Mouse (Mus musculus): ENCODE results near the gene Ugt1a6b. TPM values are rescaled to one million over a fixed set of nuclear protein-coding genes. Genes with fewer than 3 reads are reported as not detected.

The Ugt1a6b gene
- total RNA-seq, 2 experiments from 2014 or later, result 0.81 to 0.87 TPM

- no peak for DNase-seq
Observed at GRCm38 (mm10) chr1:88240072-88240471, 137.0 kb downstream of the Ugt1a6b start.

GRCm38 (mm10) chr1:88240579-88240978, 137.5 kb downstream of the Ugt1a6b start:
- no peak for DNase-seq

GRCm38 (mm10) chr1:88243861-88244260, 140.8 kb downstream of the Ugt1a6b start:
- DNase-seq, result no peak

DNA sequence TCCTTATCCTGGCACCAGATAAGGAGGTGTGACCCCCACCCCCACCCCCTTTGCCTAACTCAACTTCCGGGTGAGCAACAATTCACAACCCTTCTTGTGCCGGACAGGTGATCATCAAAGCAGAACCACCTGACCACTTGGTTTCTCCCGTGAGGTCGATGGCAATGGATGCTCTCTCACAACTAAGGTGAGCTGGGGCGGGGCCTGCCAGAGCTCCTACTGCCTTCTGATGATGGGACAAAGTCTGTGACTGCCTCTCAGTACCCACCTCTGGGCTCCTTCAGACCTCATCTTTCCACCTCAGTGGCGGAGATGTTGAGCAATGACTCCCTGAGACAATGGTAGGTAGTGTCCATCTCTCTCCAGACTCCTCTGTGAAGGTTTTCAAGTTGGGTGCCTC, 142.8 kb downstream of the Ugt1a6b start:
- no peak for DNase-seq

DNA sequence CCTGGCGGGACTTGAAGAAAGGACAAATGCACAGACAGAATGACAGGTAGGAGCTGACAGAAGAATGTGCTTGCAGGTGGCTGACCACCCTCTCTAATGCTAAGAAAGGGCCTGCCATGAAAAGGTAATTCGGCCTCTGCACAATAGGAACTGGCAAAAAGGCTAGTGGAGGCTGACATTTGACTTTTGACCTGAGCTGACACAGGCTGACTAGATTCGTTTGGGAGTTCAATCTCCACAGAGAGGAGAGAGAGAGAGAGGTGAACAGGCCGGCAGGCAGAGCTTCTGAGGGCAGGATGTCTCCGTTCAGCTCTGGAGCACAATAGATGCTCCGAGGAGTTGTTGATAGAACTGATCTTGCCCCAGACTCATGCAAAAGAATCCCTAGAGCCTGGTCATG, 143.3 kb downstream of the Ugt1a6b start:
- DNase-seq, result no peak

GRCm38 (mm10) chr1:88247660-88248059, 144.6 kb downstream of the Ugt1a6b start:
- no peak for DNase-seq

- no peak for DNase-seq
Observed at GRCm38 (mm10) chr1:88248658-88249057, 145.6 kb downstream of the Ugt1a6b start.

GRCm38 (mm10) chr1:88249596-88249995, 146.5 kb downstream of the Ugt1a6b start:
- DNase-seq, result no peak

DNA sequence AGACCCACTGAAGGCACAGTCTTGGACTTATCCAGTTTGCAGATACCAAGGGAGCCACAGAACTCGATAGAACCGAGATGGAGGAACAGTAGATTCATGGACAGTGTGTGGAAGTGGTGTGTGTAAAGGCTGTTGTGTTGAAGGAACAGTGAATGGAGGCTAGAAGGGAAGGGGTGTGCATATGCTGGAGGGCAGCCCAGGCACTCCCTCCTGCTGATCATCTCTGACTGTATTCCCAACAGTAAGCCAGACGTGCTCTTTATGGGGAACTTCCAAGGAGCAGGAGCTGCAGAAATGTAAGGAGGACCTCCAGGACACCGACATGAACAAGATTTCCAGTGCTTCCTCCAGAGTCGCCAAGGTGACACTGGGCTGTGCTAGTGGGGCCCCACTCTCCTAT, 147.0 kb downstream of the Ugt1a6b start:
- no peak for DNase-seq

GRCm38 (mm10) chr1:88253106-88253505, 150.1 kb downstream of the Ugt1a6b start:
- no peak for DNase-seq

DNA sequence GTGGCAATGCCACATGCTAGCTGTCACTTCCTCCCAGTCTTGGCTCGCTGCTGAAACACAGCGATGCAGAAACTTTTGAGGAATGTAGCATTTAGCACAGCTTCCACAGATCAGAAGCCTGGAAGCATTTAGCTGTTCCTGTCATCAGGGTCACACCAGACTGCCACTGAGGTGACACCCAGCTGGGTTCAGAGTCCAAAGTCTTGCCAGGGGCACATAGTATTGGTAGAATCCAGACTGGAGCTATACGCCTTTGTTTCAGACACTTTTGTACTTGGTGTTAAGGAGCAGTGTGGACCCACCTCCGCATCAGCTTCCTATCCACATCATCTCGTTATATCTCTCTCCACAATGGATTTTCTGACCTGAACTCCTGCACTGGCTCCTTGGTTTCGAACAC, 150.5 kb downstream of the Ugt1a6b start:
- DNase-seq, result no peak

DNA sequence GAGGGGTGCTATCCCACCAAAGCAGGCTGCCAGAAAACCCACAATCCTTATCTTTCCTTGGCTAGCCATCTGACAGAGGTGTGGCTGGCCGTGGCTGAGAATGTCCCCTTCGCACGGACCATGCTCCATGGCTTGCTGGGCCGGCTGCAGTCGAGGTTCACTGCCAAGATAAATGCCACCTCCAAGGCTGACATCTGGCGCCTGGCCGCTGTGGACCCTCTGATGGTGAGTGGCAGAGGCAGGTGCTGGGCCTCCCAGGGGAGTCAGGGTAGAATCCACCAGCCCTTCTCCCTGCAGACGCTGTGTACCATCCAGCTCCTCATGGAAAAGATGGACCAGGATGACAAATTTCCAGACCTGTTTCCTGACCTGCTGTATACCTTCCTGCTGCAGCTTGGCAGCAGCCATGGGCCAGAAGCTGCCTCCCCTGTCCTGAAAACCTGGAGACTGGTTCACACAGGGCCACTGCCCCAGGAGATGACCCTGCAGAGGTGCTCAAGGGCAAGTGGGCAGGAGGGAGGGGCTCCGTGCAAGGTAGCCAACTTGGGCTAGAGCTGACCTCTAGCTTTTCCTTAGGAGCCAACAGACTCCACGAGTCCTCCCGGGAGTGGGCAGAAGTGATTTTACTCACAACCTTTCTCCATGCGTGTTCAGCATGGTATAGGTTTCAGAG, 151.9 kb downstream of the Ugt1a6b start:
- DNase-seq, result peak; percentile 72

DNA sequence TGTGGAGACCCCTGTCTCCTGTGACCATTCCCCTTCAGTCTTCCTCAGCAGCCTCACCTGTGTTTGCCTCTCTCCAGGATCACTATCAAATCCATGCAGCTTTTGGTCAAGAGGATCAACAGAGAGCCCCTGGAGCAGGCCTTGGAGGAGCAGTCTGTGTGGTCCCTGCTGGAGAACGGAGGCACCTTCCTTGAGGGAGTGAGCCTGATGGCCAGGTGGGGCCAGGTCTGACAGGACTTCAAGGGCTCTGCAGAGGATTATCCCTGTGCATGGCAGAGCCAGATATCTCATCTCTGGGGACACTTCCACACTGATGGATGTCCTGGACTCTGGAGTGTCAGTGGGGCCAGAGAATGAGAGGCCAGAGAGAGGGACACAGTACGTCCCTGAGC, 152.4 kb downstream of the Ugt1a6b start:
- no peak for DNase-seq

DNA sequence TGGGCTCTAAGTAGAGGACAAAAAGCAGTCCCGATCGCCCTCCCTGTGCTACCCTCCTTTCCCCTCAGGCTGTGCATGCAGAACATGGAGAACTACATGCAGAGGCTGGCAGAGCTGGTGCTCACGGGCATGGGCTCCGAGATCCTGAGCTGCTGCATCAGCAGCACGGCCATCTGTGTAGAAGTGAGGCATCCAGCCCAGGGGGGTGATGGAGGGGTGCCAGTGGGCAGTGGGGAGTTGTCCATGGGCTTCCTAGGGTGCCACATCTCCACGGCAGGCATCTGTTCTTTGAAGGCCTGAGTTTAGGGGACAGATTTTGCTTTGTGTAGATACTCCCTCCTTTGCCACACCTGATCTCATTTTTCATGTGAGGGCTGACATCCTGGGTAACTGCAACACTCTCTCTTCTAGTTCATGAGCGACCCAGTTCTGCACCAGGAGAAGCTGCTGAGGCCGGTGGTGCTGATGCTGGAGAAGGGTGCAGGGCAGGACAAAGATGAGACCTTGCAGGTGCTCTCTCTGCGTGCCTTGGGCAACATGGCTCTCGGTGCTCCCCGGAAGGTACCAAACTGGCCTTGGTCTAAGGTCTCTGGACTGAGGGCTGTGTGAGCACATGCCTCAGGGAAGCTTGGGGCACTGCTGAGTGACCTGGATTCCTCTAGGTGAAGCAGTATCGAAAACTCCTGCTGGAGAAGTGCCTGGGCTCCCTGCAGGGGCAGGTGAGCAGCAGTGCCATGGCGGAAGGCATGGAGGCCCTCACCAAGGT, 153.1 kb downstream of the Ugt1a6b start:
- no peak for DNase-seq

DNA sequence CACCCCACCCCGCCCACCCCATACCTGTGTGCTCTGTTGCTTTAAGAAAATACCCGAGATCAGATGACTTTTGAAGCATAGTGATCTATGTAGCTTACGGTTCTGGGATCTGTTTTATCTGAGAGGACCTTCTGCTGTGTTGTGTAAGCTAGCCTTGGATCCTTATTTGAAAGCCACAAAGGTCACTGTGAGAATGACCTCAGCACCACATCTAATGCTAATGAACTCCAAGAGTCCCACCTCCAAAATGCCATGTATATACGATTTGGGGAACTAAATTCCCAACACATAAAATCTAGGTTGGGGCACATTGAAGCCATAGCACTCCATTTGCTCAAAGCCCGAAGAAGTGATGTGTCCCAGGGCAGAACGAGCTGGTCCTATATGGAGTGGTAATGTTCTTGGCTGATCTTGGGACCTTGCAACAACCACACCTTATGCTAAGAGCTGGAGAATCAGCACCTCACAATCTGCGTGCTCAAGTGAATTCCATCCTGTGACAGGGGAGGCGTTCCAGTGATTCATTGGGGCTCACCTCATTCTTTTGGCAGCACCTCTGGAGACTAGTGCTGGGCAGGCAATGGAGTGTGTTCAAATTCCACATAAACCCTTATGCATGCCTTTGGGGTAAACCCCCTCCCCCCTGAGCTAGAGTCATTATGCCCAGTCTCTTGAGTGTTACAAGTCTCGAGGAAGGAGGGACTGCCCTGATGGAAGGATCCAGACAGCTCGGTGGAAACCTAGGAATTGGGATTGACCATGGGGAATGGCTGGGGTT, 154.0 kb downstream of the Ugt1a6b start:
- no peak for DNase-seq

DNA sequence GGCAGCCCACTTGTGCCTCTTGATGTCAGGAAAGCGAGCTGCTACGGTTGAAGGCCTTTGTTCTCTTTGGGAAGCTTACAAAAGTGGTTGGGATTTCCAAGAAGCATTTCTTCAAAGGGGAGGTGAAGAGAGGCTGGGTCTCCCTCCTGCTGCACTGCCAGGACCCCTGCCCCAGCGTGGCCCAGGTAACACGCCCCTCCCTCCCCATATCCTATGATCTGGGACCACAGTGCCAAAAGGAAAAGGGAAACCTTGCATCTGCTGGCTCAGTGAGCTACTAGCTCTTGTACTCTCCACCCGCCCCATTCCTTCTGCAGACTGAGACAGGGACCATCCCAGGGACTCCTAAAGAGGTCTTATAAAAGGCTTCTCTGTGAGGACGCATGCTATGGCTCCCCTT, 154.6 kb downstream of the Ugt1a6b start:
- DNase-seq, result no peak

DNA sequence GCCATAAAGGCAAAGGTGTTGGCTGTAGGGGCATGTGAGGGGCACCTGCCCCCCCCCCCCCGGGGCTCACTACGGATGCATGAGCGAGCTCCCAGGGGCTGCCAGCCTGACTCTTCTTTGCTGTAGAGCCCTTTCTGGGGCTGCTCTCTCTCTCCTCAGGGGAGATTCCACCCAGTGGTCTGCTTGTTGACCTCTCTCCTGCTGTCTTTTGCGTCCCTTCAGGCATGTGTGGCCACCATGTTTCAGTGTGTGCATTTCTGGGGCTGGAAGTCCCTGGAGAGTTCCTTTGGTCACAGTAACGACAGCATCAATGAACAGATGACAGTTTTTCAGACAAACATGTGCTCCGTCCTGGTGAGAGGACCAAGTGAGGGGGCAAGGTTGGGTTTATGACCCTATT, 155.3 kb downstream of the Ugt1a6b start:
- no peak for DNase-seq

DNA sequence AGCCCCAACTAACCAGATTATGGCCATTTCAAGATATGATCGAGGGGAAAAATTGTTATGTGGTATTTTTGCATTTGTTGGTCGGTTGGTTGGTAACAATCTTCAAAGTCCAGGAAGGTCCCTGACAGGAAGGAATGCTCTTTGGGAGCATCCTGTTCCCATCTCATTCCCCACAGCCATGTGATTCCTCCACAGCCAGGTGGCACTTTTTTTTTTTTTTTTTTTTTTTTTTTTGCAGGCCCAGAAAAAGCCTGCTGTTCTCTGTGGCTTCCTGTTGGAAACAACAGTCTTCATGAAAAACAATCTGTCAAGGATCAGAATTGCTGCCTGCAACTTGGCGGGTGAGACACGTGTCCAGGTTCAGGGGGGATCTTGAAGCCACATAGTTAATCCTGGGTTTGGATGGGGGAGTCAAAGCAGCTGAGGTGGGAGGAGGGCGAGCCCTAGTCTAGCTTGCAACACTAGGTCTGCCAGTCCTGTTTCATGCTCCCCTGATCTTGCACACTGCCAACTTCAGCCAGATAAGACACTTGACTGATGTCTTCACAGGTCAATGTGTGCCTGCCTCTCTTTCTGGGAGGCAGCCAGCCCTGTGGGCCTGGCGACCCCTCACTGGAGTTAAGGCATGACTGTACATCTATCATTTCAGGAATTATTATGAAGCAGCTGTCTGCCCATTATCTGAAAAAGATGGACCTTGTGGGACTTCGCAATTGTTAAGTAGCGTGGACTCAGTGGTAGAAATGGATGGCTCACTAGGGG, 156.0 kb downstream of the Ugt1a6b start:
- DNase-seq, result no peak

DNA sequence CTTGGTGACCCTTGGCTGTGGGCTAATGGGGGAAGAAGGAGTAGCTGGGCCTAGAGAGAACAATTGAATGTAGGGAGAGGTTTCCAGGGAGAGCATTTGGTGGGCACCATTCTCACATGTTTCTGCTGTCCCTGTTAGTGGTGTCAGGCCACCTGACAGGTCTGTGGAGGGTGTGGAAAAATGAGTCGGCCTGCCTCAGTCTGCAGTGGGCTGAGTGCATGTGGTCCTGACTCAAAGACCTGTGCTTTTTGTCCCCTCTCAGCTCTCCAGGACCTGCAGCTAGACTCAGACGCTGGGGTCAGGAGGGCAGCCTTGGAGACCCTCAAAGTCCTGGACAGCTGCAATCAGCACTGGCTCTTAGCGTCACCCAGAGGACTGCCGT, 156.6 kb downstream of the Ugt1a6b start:
- DNase-seq, result no peak

DNA sequence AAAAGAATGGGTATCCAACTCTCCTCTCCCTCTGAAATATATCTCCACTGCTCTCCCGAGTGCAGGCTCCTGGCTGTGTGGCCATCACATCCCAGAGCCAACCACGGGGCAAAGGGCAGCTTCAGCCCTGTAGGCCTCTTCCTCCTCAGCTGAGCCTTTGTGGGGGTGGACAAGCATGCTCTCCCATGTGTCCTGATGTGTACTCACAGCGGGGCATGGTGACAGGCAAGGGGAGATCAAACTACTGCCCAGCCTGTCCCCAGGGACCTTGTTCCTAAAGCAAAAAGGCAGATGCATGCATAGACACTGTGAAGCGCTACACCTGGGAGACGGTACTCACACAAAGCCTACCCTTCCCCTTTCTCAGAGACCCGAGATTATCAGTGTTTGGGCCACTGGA, 157.1 kb downstream of the Ugt1a6b start:
- DNase-seq, result peak; percentile 68

DNA sequence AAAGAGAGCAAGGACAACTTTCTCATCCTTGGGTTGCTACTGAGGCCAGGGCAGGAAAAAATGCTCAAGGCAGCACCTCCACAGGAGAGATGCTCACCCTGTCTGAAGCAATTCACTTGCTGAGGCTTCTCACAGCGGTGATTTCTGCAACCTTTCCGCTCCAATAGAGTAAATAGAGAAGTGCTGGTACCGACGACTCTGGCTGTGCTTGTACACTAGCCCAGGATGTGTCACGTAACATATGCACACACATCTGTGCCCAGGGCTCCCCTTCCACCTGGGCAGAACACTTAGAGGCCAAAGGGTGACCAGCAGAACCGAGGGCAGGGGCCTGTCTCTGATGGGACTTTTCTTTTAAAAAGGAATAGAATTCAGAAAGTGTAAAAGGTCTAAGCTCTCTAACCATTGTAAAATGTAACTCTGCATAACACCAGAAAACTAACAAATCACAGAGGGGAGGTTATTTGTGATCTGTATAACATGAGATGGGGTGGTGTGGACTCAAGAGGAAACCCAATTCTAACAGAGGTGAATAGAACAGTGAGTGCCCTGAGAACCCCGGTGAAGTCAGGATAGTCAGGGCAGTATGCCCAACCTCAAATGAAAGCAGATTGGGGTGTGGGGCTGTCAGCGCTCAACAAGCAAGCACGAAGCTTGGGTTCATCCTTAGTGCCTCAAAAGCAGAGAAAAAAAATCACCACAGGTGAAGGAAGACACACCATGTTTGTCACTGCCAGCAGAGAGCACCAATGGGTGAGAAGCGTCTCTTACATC, 157.7 kb downstream of the Ugt1a6b start:
- DNase-seq, result no peak

DNA sequence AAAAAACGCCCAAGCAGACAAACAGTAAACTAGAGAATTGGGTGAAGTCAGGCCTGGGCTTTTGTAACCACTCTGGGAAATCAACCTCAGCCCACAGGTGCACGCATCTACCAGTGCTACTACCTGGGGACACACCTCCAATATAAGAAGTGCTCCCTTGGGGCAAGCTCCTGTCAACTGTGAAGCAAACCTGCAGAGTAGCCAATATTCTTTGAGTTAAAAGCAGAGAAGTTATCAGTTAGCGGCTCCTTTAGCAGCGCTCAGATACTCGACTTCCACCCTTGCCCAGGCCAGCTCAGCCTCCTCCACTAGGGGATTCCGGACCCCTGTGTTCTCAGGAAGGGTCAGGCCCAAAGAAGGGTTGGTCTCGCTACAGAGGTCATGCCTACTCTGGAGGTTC, 158.7 kb downstream of the Ugt1a6b start:
- no peak for DNase-seq

Measured in gastrocnemius, postnatal 10 days (tissue).